Mouse (Mus musculus): ENCODE data around the gene Mettl7a1.

- TF ChIP-seq POLR2A (IDR thresholded peaks at IDR 0.05; ENCODE audit: insufficient read length, low read depth) (no peak), REST (IDR thresholded peaks at IDR 0.05; ENCODE audit: insufficient read depth, insufficient read length) (no peak), POLR2AphosphoS2 (IDR thresholded peaks at IDR 0.05; ENCODE audit: insufficient read length, low read depth) (no peak), CEBPB (IDR thresholded peaks at IDR 0.05; ENCODE audit: insufficient read depth, poor library complexity, severe bottlenecking) (no peak), MAX (IDR thresholded peaks at IDR 0.05; ENCODE audit: low read depth) (no peak), MYOG (IDR thresholded peaks at IDR 0.05; ENCODE audit: control insufficient read depth in 1 of 3, insufficient read depth in 1 of 3, insufficient read length in 2 of 3, low read depth in 2 of 3) (peak in 2 of 3 experiments; percentile 5 to 19), E2F4 (IDR thresholded peaks at IDR 0.05; ENCODE audit: insufficient read depth) (no peak), SRF (IDR thresholded peaks at IDR 0.05; ENCODE audit: control insufficient read depth, insufficient read length, low read depth) (no peak), USF1 (IDR thresholded peaks at IDR 0.05; ENCODE audit: low read depth) (no peak), MYOD1 (IDR thresholded peaks at IDR 0.05; ENCODE audit: control insufficient read depth in 1 of 3, insufficient read length in 2 of 3, low read depth in 2 of 3) (no peak), TCF12 (IDR thresholded peaks at IDR 0.05; ENCODE audit: insufficient read depth, poor library complexity, severe bottlenecking) (no peak), TCF3 (IDR thresholded peaks at IDR 0.05; ENCODE audit: insufficient read length, low read depth) (no peak)
These were observed 23.3 kb upstream of the Mettl7a1 start, which contains the start of gene Tmprss12 for GRCm38 (mm10) chr15:100280626-100281025.
